Mouse (Mus musculus) bone marrow, adult 2 months (tissue): ENCODE results near the gene Mrvi1.

Experiments
- CTCF ChIP-seq: fragments of 200-500 bp; IDR thresholded peaks from 2 replicates; pipeline ENCODE4 v1.5.1; 2011; ENCODE audit warnings: low read length, control low read depth; ENCODE audit not compliant: control insufficient read depth, insufficient read depth
- POLR2A ChIP-seq: fragments of 200-500 bp; IDR thresholded peaks from 2 replicates; pipeline ENCODE4 v1.6.1; 2011; ENCODE audit warnings: low read depth, mild to moderate bottlenecking, control low read depth, low read length, borderline replicate concordance; ENCODE audit not compliant: control insufficient read depth

GRCm38 (mm10) chr7:110990356-110991220, 8.3 kb upstream of the Mrvi1 start:
- TF ChIP-seq CTCF (no peak), POLR2A (no peak)
